In genomic region chr11:97187764-97188642, GRCm38 (mm10) we compare ENCODE assay signal across 8 mouse cellular contexts. TPM values are rescaled to one million over a fixed set of nuclear protein-coding genes. Genes with fewer than 3 reads are reported as not detected.
DNase-seq lines count a peak whose midpoint lies in the region; ATAC-seq and TF ChIP-seq lines count a peak whose summit lies in the region.

Gene Kpnb1 (minus strand): TSS chr11:97187881.

- TF ChIP-seq CTCF in cortical plate, adult 2 months (IDR thresholded peaks at IDR 0.05; ENCODE audit: extremely low read depth, insufficient read depth, low read length), result no peak

- H3K36me3 ChIP-seq in megakaryocyte, embryonic 14.5 days (replicated peaks; ENCODE audit: low read length), result peaks cover 38% of the 10 kb centered on the region

- peak; percentile 71 for ATAC-seq in activated CD4-positive, CD25-positive, alpha-beta regulatory T cell, adult 4 months

- peak; percentile 50; the same call in 1 of the 2 replicates for TF ChIP-seq POLR2A in cortical plate, adult 2 months (IDR thresholded peaks at IDR 0.05; ENCODE audit: extremely low read depth, insufficient read depth, low read length)

- no peaks in the 10 kb centered on the region for H3K9me3 ChIP-seq in megakaryocyte, embryonic 14.5 days

- no peaks in the 10 kb centered on the region for H3K27me3 ChIP-seq in megakaryocyte, embryonic 14.5 days (replicated peaks)

- no peaks in the 10 kb centered on the region; the same call in 1 of the 2 replicates for H3K4me1 ChIP-seq in cortical plate, adult 2 months (ENCODE audit: control insufficient read depth, insufficient read depth, low read length)
- peaks cover 69% of the 10 kb centered on the region for H3K4me1 ChIP-seq in megakaryocyte, embryonic 14.5 days

- H3K4me3 ChIP-seq in cortical plate, adult 2 months (ENCODE audit: insufficient read depth, low read length), result peak within 1 kb of the TSS; percentile 45
- peak within 1 kb of the TSS; percentile 98 for H3K4me3 ChIP-seq in megakaryocyte, embryonic 14.5 days (replicated peaks)

- H3K27ac ChIP-seq in cortical plate, adult 2 months (ENCODE audit: insufficient read depth, low read length), result peak within 1 kb of the TSS; percentile 89

- DNase-seq in gastrocnemius, adult 8-10 months (ENCODE audit: low spot score in 2 of 2), result peak; percentile 97 to 99
- DNase-seq in hindlimb bud, embryonic 11.5 days (ENCODE audit: extremely low spot score, low read depth, low spot score), result peak; percentile 87
- DNase-seq in left cerebral cortex, adult 8-10 months (ENCODE audit: low spot score in 2 of 2), result peak; percentile 93 to 99
- DNase-seq in right cerebral cortex, postnatal 10 days (ENCODE audit: low spot score in 2 of 2), result peak; percentile 99 to 100
- peak; percentile 93 for DNase-seq in urinary bladder, postnatal 25 days (ENCODE audit: low spot score)

RNA-seq across cellular contexts. Expression of gene Kpnb1, which starts in this region (rescaled TPM):
- polyA plus RNA-seq in activated CD4-positive, CD25-positive, alpha-beta regulatory T cell, adult 4 months (2017; shearing (Covaris generic)), result 10 to 100 TPM; 28.8 to 40.6 TPM
- polyA plus RNA-seq in cortical plate, adult 2 months (2012; rRNA removed), result 73.2 and 76.8 TPM in 2 replicates
- 10 to 100 TPM; 44.0 to 55.2 (median 46.2) TPM for total RNA-seq in gastrocnemius, adult 8-10 months (2022)
- total RNA-seq in left cerebral cortex, adult 8-10 months (2022), result 100 to 1,000 TPM; 114 to 121 (median 120) TPM
- 10.2 TPM in 2 replicates for polyA plus RNA-seq in megakaryocyte, embryonic 14.5 days (2012; ENCODE audit: insufficient read depth, low replicate concordance)

Comparison
In these comparisons a context has a peak if more than half of its experiments do, and no peak if none do; other contexts are left out.
1. Peak in every context shown above with its lines: DNase-seq, ATAC-seq, H3K4me3 ChIP-seq and H3K27ac ChIP-seq.